Mouse (Mus musculus) limb, embryonic 14.5 days (tissue): Measurements from ENCODE around the gene Triobp. TPM values are rescaled to one million over a fixed set of nuclear protein-coding genes. Genes with fewer than 3 reads are reported as not detected.

Experiments
- ATAC-seq: fragments of 200-750 bp; cut with Nextera tagmentation; 2 replicates; pipeline ENCODE4 v1.8.0; 2017; ENCODE audit warnings: low read depth, moderate number of reproducible peaks, moderate TSS enrichment; ENCODE audit not compliant: low FRiP score
- DNase-seq: peaks from one replicate; pipeline ENCODE4 v3.0.0-alpha.2; 2015; ENCODE audit warnings: low spot score
- H3K27ac ChIP-seq: fragments of 300-500 bp; sonication (generic); replicated peaks from 2 replicates; pipeline ENCODE4 v1.5.1; 2014; ENCODE audit warnings: low read depth, mild to moderate bottlenecking, low read length, moderate library complexity, mixed read lengths
- H3K27me3 ChIP-seq: fragments of 300-500 bp; sonication (generic); 2 replicates; pipeline ENCODE4 v1.6.1; 2014; ENCODE audit warnings: low read length, mixed read lengths; ENCODE audit not compliant: control insufficient read depth, insufficient read depth
- H3K36me3 ChIP-seq: fragments of 300-500 bp; sonication (generic); 2 replicates; pipeline ENCODE4 v1.6.1; 2014; ENCODE audit warnings: mild to moderate bottlenecking, low read length, moderate library complexity, mixed read lengths; ENCODE audit not compliant: control insufficient read depth, insufficient read depth
- H3K4me1 ChIP-seq: fragments of 300-500 bp; sonication (generic); 2 replicates; pipeline ENCODE4 v1.6.1; 2014; ENCODE audit warnings: antibody characterized with exemption, low read length, mixed read lengths; ENCODE audit not compliant: control insufficient read depth, insufficient read depth
- H3K4me2 ChIP-seq: fragments of 300-500 bp; sonication (generic); replicated peaks from 2 replicates; pipeline ENCODE4 v1.6.1; 2014; ENCODE audit warnings: low read depth, mild to moderate bottlenecking, low read length, moderate library complexity; ENCODE audit not compliant: severe bottlenecking
- H3K4me3 ChIP-seq: fragments of 300-500 bp; sonication (generic); replicated peaks from 2 replicates; pipeline ENCODE4 v1.5.1; 2014; ENCODE audit warnings: low read length
- H3K9ac ChIP-seq: fragments of 300-500 bp; sonication (generic); 2 replicates; pipeline ENCODE4 v1.6.1; 2014; ENCODE audit warnings: mild to moderate bottlenecking, low read depth, low read length, moderate library complexity; ENCODE audit not compliant: severe bottlenecking
- H3K9me3 ChIP-seq: fragments of 300-500 bp; sonication (generic); 2 replicates; pipeline ENCODE4 v1.6.1; 2016; ENCODE audit warnings: low read length; ENCODE audit not compliant: control insufficient read depth
- POLR2A ChIP-seq: fragments of 200-500 bp; IDR thresholded peaks from 2 replicates; pipeline ENCODE4 v1.8.0; 2012; ENCODE audit warnings: inconsistent platforms, mild to moderate bottlenecking, moderate library complexity, borderline replicate concordance; ENCODE audit not compliant: insufficient read depth, insufficient read length; ENCODE audit errors: extremely low read depth
- WGBS: fragments of 180-500 bp; shearing (Covaris S2); extraction: QIAGEN DNeasy Blood & Tissue Kit; methylation state at CpG from one replicate; pipeline ENCODE4 v1.1.7; 2014; 5-methylcytosine and 5-hydroxymethylcytosine counted together
- polyA plus RNA-seq, 2 experiments: library from polyadenylated mRNA; depleted of rRNA in 1 of 2; stranded (reverse) in 1 of 2; unstranded in 1 of 2; fragments of >200 nt; fragmentation: Nextera tagmentation in 1 of 2; extraction: Ambion mirVana in 1 of 2; gene quantifications; 2 replicates each; pipeline versions ENCODE4 v1.2.1 to v1.2.3; 2012 to 2014

Gene Triobp
- polyA plus RNA-seq, 2 experiments, result 44.7 to 64.4 TPM

GRCm38 (mm10) chr15:78978875-78979274 lies 31.4 kb downstream of the Triobp start:
- DNase-seq (peak; percentile 87), ATAC-seq (peak; percentile 60)
- peak overlapping the region; percentile 17; the same call in 1 of the 2 replicates for H3K4me2 ChIP-seq
- H3K4me1 ChIP-seq, result peaks cover 23% of the 10 kb centered on the region
- H3K27ac ChIP-seq, result peak overlapping the region; percentile 63
- H3K36me3 ChIP-seq, result no peaks in the 10 kb centered on the region
- no peak for TF ChIP-seq POLR2A
- H3K27me3 ChIP-seq, result no peaks in the 10 kb centered on the region
- H3K9me3 ChIP-seq, result no peaks in the 10 kb centered on the region
- no peak overlapping the region for H3K4me3 ChIP-seq
- 3% methylated on average over 4 of the region's 4 CpGs for WGBS
- H3K9ac ChIP-seq, result peak overlapping the region; percentile 36; the same call in 1 of the 2 replicates

GRCm38 (mm10) chr15:78980084-78980483 lies 32.6 kb downstream of the Triobp start:
- no peak overlapping the region for H3K9ac ChIP-seq
- no peaks in the 10 kb centered on the region for H3K27me3 ChIP-seq
- H3K27ac ChIP-seq, result no peak overlapping the region; the same call in 1 of the 2 replicates
- DNase-seq (no peak), ATAC-seq (no peak)
- H3K4me3 ChIP-seq, result no peak overlapping the region
- TF ChIP-seq POLR2A, result no peak
- 83% methylated on average over 4 of the region's 4 CpGs for WGBS
- H3K36me3 ChIP-seq, result no peaks in the 10 kb centered on the region
- H3K4me1 ChIP-seq, result peaks cover 33% of the 10 kb centered on the region
- no peak overlapping the region for H3K4me2 ChIP-seq
- no peaks in the 10 kb centered on the region for H3K9me3 ChIP-seq

DNA sequence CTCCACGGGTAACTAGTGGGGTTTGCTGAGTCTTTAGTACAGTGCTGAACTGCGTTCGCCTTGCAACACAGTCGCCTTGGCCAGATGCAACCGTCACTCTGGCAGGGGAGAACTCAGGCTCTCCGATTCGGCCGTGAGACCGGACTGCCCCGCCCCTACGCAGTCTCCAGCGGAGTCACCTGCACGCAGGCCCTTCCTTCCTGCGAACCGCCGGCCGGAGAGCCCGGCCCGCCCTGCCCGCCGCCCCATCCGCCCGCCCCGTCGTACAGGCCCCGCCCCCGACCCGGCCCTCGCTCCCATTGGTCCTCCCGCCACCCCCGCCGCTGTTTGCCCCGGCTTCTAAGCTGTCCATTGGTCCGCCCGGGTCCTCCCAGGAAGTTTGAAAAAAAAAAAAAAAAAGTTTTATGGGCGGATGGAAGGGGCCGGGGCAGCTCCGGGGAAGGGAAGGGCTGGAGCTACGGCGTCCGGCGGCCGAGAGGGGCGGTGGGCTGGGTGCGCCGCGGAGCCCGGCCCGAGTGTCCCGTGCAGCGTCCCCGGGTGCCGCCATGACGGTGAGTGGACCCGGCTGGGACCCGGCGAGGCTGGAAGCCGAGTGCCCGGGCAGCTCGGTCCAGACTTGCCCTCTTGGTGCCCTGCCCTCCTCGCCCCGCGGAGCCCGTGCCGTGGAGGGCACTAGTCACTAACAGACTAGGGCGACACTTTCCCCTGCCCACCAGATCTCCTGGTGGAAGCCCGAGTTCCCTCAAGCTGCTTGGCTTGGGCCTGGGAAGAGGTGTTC lies 35.3 kb downstream of the Triobp start:
- H3K4me2 ChIP-seq, result peak overlapping the region; percentile 88
- H3K4me3 ChIP-seq, result peak overlapping the region; percentile 92
- peak overlapping the region; percentile 75 for H3K9ac ChIP-seq
- DNase-seq, result peak; percentile 95
- peak; percentile 30; the same call in 1 of the 2 replicates for TF ChIP-seq POLR2A
- H3K27me3 ChIP-seq, result no peaks in the 10 kb centered on the region
- H3K4me1 ChIP-seq, result peaks cover 37% of the 10 kb centered on the region
- H3K9me3 ChIP-seq, result no peaks in the 10 kb centered on the region
- peak overlapping the region; percentile 92 for H3K27ac ChIP-seq
- peaks cover 3% of the 10 kb centered on the region; the same call in 1 of the 2 replicates for H3K36me3 ChIP-seq
- peak; percentile 90 for ATAC-seq
- WGBS, result 1% methylated on average over 58 of the region's 67 CpGs

- Histone ChIP-seq H3K27ac (peak overlapping the region; percentile 92), H3K27me3 (no peaks in the 10 kb centered on the region), H3K9me3 (no peaks in the 10 kb centered on the region), H3K4me3 (peak overlapping the region; percentile 92), H3K4me2 (peak overlapping the region; percentile 88), H3K36me3 (peaks cover 9% of the 10 kb centered on the region; the same call in 1 of the 2 replicates), H3K4me1 (peaks cover 36% of the 10 kb centered on the region), H3K9ac (peak overlapping the region; percentile 75)
- no peak for TF ChIP-seq POLR2A
- ATAC-seq, result peak; percentile 54
- peak; percentile 79 for DNase-seq
- 0% methylated on average over 21 of the region's 21 CpGs for WGBS
These were observed 36.1 kb downstream of the Triobp start for GRCm38 (mm10) chr15:78983436-78984285.

- Histone ChIP-seq H3K9ac (peak overlapping the region; percentile 75; the same call in 1 of the 2 replicates), H3K4me1 (peaks cover 29% of the 10 kb centered on the region), H3K27me3 (no peaks in the 10 kb centered on the region), H3K4me2 (peak overlapping the region; percentile 88), H3K4me3 (peak overlapping the region; percentile 92), H3K9me3 (no peaks in the 10 kb centered on the region), H3K36me3 (peaks cover 11% of the 10 kb centered on the region), H3K27ac (peak overlapping the region; percentile 33; the same call in 1 of the 2 replicates)
- TF ChIP-seq POLR2A, result no peak
- DNase-seq, result no peak
- WGBS, result 30% methylated on average over 5 of the region's 5 CpGs
- ATAC-seq, result no peak
These were observed 36.8 kb downstream of the Triobp start for GRCm38 (mm10) chr15:78984286-78984778.
